1 mouse cellular context compared by ENCODE assay signal in genomic region chr8:88289901-88290300, GRCm38 (mm10).
TF ChIP-seq lines count a peak whose summit lies in the region.

No protein-coding gene starts in this region.

TF ChIP-seq in CH12.LX, 34 proteins besides CTCF, POLR2A, EP300 and RAD21 (continued from another document):
- TF ChIP-seq HCFC1 (IDR thresholded peaks at IDR 0.05; ENCODE audit: low read depth, low read length) (no peak), RCOR1 (conservative IDR thresholded peaks at IDR 0.05; ENCODE audit: low read depth, low read length) (no peak), USF2 (conservative IDR thresholded peaks at IDR 0.05; ENCODE audit: low read depth, low read length) (no peak), MAFK (IDR thresholded peaks at IDR 0.05; ENCODE audit: insufficient replicate concordance, low read length) (no peak), JUND (conservative IDR thresholded peaks at IDR 0.05; ENCODE audit: low read depth, low read length) (no peak), PAX5 (IDR thresholded peaks at IDR 0.05; ENCODE audit: low read length) (no peak), MXI1 (IDR thresholded peaks at IDR 0.05; ENCODE audit: low read depth, low read length) (no peak; the same call in 1 of the 2 replicates), KAT2A (IDR thresholded peaks at IDR 0.05; ENCODE audit: insufficient replicate concordance, low read length) (no peak), SMC3 (IDR thresholded peaks at IDR 0.05; ENCODE audit: low read depth, low read length) (peak; percentile 58), CHD1 (IDR thresholded peaks at IDR 0.05; ENCODE audit: low read depth, low read length) (no peak), ZMIZ1 (IDR thresholded peaks at IDR 0.05; ENCODE audit: low read depth, low read length) (no peak), JUN (IDR thresholded peaks at IDR 0.05; ENCODE audit: insufficient read depth, low read depth, low read length) (no peak), ZNF384 (IDR thresholded peaks at IDR 0.05; ENCODE audit: low read depth, low read length) (no peak), TBP (conservative IDR thresholded peaks at IDR 0.05; ENCODE audit: low read depth, low read length) (no peak), MAX (IDR thresholded peaks at IDR 0.05; ENCODE audit: low read length) (no peak), ELF1 (IDR thresholded peaks at IDR 0.05; ENCODE audit: low read depth, low read length) (no peak), UBTF (IDR thresholded peaks at IDR 0.05; ENCODE audit: low read depth, low read length) (no peak), BHLHE40 (IDR thresholded peaks at IDR 0.05; ENCODE audit: low read depth, low read length) (no peak), NRF1 (IDR thresholded peaks at IDR 0.05; ENCODE audit: low read depth, low read length) (no peak), NELFE (IDR thresholded peaks at IDR 0.05; ENCODE audit: low read depth, low read length) (no peak), ETS1 (conservative IDR thresholded peaks at IDR 0.05; ENCODE audit: low read depth, low read length) (no peak), E2F4 (IDR thresholded peaks at IDR 0.05; ENCODE audit: insufficient replicate concordance, low read depth, low read length) (no peak), POLR2AphosphoS2 (IDR thresholded peaks at IDR 0.05; ENCODE audit: low read depth, low read length) (no peak), GABPA (IDR thresholded peaks at IDR 0.05; ENCODE audit: insufficient replicate concordance, low read depth, low read length) (no peak), IRF4 (IDR thresholded peaks at IDR 0.05; ENCODE audit: low read depth, low read length) (no peak; the same call in 1 of the 2 replicates), MEF2A (IDR thresholded peaks at IDR 0.05; ENCODE audit: borderline replicate concordance, low read depth, low read length) (no peak), CHD2 (IDR thresholded peaks at IDR 0.05; ENCODE audit: low read length) (no peak), SIN3A (IDR thresholded peaks at IDR 0.05; ENCODE audit: low read length) (0 out of 2 replicates have a peak, but pooled peaks have one; percentile 34), ZKSCAN1 (IDR thresholded peaks at IDR 0.05; ENCODE audit: borderline replicate concordance, low read depth, low read length) (no peak), ZC3H11A (IDR thresholded peaks at IDR 0.05; ENCODE audit: low read depth, low read length) (no peak), MAZ (IDR thresholded peaks at IDR 0.05; ENCODE audit: low read depth, low read length) (peak; percentile 48; the same call in 1 of the 2 replicates), MYC (IDR thresholded peaks at IDR 0.05; ENCODE audit: low read depth, low read length) (0 out of 2 replicates have a peak, but pooled peaks have one; percentile 35)
